Mouse (Mus musculus) heart, embryonic 11.5 days (tissue): Measurements from ENCODE around the gene Cdrt4. TPM values are rescaled to one million over a fixed set of nuclear protein-coding genes. Genes with fewer than 3 reads are reported as not detected.

Experiments
- polyA plus RNA-seq: library from polyadenylated mRNA; unstranded; fragments of >200 nt; fragmentation: Nextera tagmentation; extraction: Ambion mirVana; gene quantifications from 2 replicates; pipeline ENCODE4 v1.2.1, GENCODE M21; 2014

The Cdrt4 gene
- polyA plus RNA-seq, 1 experiment from 2014 or later, result not detected

Other genes with a start within 250 kb of the Cdrt4 start
- 5.3 and 6.0 TPM in 2 replicates for gene Zfp287, start 219.3 kb upstream of the Cdrt4 start, polyA plus RNA-seq
- not detected in 2 replicates for gene Gm10428, start 198.1 kb upstream of the Cdrt4 start, polyA plus RNA-seq
- gene Zfp286, start 161.7 kb upstream of the Cdrt4 start, polyA plus RNA-seq, result 11.3 and 12.9 TPM in 2 replicates
- 3.9 and 5.4 TPM in 2 replicates for gene Trim16, start 131.0 kb upstream of the Cdrt4 start, polyA plus RNA-seq
- 0.21 and 0.24 TPM in 2 replicates for gene Fbxw10, start 104.1 kb upstream of the Cdrt4 start, polyA plus RNA-seq
- 47.3 and 49.4 TPM in 2 replicates for gene Tvp23b, start 71.7 kb upstream of the Cdrt4 start, polyA plus RNA-seq
- gene Tekt3, start 110.5 kb downstream of the Cdrt4 start, polyA plus RNA-seq, result not detected in 2 replicates
- 77.9 and 89.4 TPM in 2 replicates for gene Pmp22, start 177.8 kb downstream of the Cdrt4 start, polyA plus RNA-seq